Mouse (Mus musculus) left cerebral cortex, adult 2 months (tissue): Measurements from ENCODE around the gene Nufip1. TPM values are rescaled to one million over a fixed set of nuclear protein-coding genes. Genes with fewer than 3 reads are reported as not detected.

Source experiments
- DNase-seq, 2 experiments: peaks; one replicate each; pipeline ENCODE4 v3.0.0; 2021 to 2022; ENCODE audit warnings: low spot score in 2 of 2, mixed read lengths in 1 of 2; ENCODE audit errors: extremely low spot score in 1 of 2
- H3K27ac ChIP-seq: fragments of 200-600 bp; 2 replicates; pipeline ENCODE4 v1.8.1; 2022
- H3K4me3 ChIP-seq: fragments of 200-600 bp; 2 replicates; pipeline ENCODE4 v1.8.1; 2022
- CTCF ChIP-seq: fragments of 200-600 bp; IDR thresholded peaks from 2 replicates; pipeline ENCODE4 v1.8.1; 2022; ENCODE audit warnings: antibody characterized with exemption, mild to moderate bottlenecking, moderate library complexity
- intact Hi-C: fragments of 180-260 bp; cut with DNase I; formaldehyde crosslinking; loops from one replicate; pipeline ENCODE4 v1.15.1; 2025
- total RNA-seq, 2 experiments: library from RNA; stranded (reverse); gene quantifications; 2 replicates each; pipeline ENCODE4 v1.2.3; 2021

The Nufip1 gene
- total RNA-seq, 2 experiments from 2014 or later: 8.2 to 8.4 TPM

DNA sequence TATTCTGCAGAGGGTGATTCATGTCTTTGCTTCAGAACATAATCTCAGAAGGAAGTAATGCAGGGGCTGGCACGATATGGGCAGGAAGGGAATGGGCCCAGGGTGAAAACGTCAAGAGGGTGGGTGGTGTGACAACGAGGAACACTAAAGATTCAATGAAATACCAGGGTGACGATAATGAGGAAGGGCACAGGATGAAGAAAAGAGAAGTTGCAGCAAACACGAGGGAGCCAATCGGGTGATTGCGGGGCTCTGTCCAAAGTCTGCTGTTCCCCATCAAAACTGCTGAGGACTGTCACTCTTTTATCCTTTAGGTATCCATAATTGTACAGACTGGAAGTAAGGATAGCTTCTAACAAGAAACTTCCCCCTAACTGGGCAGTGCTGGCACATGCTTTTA lies 13.4 kb upstream of the Nufip1 start:
- no peak for DNase-seq
- intact Hi-C loops: no loop called here
- Histone ChIP-seq H3K4me3 (no peak overlapping the region), H3K27ac (no peak overlapping the region)
- no peak for TF ChIP-seq CTCF

DNA sequence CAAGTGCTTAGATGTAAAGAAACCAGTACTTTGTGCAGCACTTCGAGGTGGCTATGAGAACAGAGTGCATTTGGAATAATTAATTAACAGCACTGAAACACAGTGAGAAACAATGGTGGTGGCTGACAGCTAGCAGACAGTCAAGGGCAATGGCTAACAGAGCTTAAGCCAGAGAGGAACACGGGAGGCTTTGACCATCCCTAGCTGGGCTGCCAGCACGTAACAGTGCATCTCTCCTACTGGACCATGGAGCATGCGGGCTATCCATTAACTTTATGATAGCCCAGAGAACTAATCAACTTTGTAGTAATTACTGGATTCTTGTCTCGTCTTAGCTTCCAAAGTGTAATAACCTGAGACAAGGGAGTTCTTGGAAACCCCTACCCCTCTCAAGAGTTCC lies 12.9 kb upstream of the Nufip1 start:
- TF ChIP-seq CTCF: no peak
- DNase-seq: no peak
- intact Hi-C loops: no loop called here
- H3K4me3 ChIP-seq: no peak overlapping the region
- H3K27ac ChIP-seq: no peak overlapping the region

- no peak for TF ChIP-seq CTCF
- no peak for DNase-seq
- H3K4me3 ChIP-seq: no peak overlapping the region
- intact Hi-C loops: no loop called here
- H3K27ac ChIP-seq: no peak overlapping the region
Observed at GRCm38 (mm10) chr14:76099543-76099942, 11.1 kb upstream of the Nufip1 start.

DNA sequence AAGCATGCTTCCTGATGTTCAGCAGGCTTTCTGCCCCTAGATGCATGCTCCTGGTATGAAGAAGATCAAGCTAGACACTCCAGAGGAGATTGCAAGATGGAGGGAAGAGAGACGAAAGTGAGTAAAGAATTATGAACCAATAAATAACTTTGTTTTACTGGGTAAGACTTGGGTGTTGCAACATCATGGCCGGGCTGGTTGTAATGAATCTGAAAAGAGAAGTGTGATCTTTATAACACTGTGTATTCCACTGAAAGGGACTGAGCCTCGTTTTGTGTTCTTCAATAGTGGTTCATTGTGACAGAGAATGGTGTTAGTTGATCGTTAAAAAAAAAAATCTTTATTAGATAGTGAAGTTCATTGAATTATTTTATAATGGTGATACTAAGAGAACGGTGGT lies 5.1 kb downstream of the Nufip1 start:
- no peak for DNase-seq
- TF ChIP-seq CTCF: no peak
- no peak overlapping the region for H3K27ac ChIP-seq
- intact Hi-C loops: no loop called here
- H3K4me3 ChIP-seq: no peak overlapping the region

DNA sequence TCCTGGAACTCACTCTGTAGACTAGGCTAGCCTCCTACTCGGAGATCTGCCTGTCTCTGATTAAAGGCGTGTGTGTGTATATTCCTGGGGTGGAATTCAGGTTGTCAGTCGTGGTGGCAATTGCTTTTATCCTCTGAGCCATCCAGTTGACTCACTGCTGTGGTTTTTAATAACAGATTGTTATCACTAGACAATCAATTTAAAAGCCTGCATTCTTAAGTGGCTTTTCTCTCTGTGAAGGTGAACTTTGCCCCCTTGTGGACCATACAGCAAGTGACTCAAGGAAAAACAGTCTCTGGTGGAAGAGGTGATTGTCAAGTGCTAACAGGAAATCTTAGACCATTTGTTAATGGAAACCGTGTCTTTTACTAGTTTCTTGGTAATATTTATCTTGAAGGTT lies 8.3 kb downstream of the Nufip1 start:
- no peak; the same call in 1 of the 2 replicates for TF ChIP-seq CTCF
- no peak overlapping the region for H3K4me3 ChIP-seq
- intact Hi-C loops: no loop called here
- no peak overlapping the region for H3K27ac ChIP-seq
- no peak for DNase-seq

DNA sequence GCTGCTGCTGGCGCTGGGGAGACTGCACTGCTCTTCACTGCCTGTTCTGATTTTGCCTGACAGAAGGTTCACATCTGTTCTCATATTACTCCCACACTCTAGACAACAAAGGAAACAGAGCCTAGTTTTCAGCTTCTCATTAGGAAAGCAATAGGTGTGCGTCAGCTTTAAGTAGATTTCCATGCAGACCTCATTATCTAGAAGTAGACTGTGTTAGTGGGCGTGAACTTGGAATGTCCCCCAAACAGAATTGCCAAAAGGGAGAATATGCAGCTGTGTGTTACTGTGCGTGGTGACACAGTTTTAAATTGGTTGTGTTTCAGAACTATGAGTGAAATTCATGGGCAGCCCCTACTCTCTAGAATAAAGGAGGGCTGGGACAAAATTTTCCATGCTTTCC lies 9.8 kb downstream of the Nufip1 start:
- H3K27ac ChIP-seq: no peak overlapping the region
- no peak for TF ChIP-seq CTCF
- H3K4me3 ChIP-seq: no peak overlapping the region
- intact Hi-C loops: loop anchor here (5.0 kb wide), 2 partner anchors 297 to 892 kb away; no protein-coding TSS in a partner anchor
- DNase-seq: peak; percentile 14 to 48

DNA sequence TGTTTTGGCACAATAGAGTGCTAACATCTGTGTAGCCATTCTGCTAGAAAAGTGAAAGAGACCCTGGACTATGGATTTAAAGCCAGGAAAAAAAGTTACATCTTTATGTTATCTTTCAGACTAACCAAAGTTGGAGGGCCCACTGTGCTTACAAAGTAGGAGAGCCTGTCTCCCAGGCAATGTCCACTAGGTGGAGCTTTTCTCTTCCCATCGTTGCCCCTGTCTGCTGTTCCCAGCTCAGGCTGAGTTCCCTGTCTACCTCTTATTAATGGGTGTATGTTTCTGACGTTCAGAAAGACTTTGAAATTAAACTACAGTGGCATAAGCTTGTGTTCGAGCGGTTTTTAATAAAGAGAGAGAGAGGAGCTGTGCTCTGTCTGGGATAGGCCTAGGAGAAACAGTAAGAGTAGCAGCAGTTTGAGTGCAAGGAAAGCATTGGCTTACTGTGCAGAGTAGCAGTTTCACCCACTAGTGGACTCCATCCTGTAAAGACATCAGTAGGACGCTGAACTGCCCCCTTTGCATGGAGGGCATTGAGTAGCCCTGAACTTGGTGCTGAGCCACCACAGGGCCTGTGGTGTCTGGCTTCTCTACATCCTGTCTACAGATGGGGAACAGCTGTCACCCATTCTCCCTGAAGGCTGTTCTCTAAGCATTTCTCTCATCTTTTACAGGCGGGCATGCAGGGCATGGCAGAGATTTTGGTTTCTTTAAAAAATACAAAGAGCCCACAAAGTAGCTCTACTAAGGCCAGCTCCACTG lies 11.4 kb downstream of the Nufip1 start:
- peak; percentile 89 for TF ChIP-seq CTCF
- no peak overlapping the region for H3K27ac ChIP-seq
- no peak overlapping the region for H3K4me3 ChIP-seq
- peak; percentile 44 for DNase-seq
- intact Hi-C loops: loop anchor here (1.0 to 5.0 kb wide), 3 partner anchors 295 to 890 kb away; no protein-coding TSS in a partner anchor

DNA sequence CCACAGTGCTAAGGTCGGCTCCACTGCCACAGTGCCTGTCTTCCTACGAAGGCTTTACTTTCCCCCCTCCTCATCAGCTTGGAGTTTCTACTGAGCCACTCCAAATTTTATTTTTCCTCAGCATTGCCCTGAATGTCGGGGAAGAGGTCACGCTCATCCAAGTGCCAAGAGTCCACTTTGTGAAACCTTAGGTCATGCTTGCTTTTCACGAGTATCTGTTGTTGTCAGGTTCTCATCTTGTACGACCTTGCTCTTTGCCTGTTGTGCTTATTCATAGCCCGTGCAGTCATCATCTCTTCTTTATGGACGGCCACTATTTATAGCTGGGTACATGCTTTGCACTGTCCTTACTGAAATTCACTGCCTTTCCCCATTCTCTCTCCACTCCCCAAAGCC lies 12.0 kb downstream of the Nufip1 start:
- intact Hi-C loops: loop anchor here (1.0 to 5.0 kb wide), 3 partner anchors 295 to 890 kb away; no protein-coding TSS in a partner anchor
- DNase-seq: no peak
- no peak overlapping the region for H3K4me3 ChIP-seq
- no peak overlapping the region for H3K27ac ChIP-seq
- TF ChIP-seq CTCF: no peak

GRCm38 (mm10) chr14:76127311-76127710 lies 16.6 kb downstream of the Nufip1 start:
- intact Hi-C loops: no loop called here
- no peak for DNase-seq
- no peak overlapping the region for H3K4me3 ChIP-seq
- no peak for TF ChIP-seq CTCF
- no peak overlapping the region for H3K27ac ChIP-seq

GRCm38 (mm10) chr14:76128174-76128573 lies 17.5 kb downstream of the Nufip1 start:
- no peak for DNase-seq
- intact Hi-C loops: no loop called here
- TF ChIP-seq CTCF: no peak

DNA sequence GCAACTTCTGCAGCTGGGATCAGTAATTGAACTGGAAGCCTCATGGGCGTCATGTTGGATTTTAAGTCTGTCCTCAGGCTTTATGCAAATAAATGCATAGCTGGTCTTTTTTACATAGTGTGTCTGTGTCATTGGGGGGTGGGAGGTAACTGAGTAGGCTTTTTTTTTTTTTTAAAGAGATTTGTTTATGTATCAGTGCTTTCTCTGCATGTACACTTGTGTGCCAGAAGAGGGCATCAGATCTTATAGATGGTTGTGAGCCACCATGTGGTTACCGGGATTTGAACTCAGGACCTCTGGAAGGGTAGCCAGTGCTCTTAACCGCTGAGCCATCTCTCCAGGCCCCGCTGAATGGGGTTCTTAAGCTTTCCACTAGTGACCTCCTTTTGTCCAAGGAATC lies 24.3 kb downstream of the Nufip1 start:
- peak; percentile 12; the same call in 1 of the 2 replicates for TF ChIP-seq CTCF
- Histone ChIP-seq H3K27ac (no peak overlapping the region), H3K4me3 (no peak overlapping the region)
- no peak for DNase-seq
- intact Hi-C loops: no loop called here

More at GRCm38 (mm10) chr14:76128174-76128573, 17.5 kb downstream of the Nufip1 start:
- H3K27ac ChIP-seq: no peak overlapping the region
- no peak overlapping the region for H3K4me3 ChIP-seq

GRCm38 (mm10) chr14:76145248-76145647 lies 34.6 kb downstream of the Nufip1 start:
- no peak for DNase-seq
- H3K27ac ChIP-seq: no peak overlapping the region
- TF ChIP-seq CTCF: no peak
- no peak overlapping the region for H3K4me3 ChIP-seq
- intact Hi-C loops: no loop called here

GRCm38 (mm10) chr14:76145868-76146267 lies 35.2 kb downstream of the Nufip1 start:
- TF ChIP-seq CTCF: no peak
- H3K27ac ChIP-seq: no peak overlapping the region
- no peak overlapping the region for H3K4me3 ChIP-seq
- intact Hi-C loops: no loop called here
- DNase-seq: no peak
